Mouse (Mus musculus): Measurements from ENCODE around the gene Cenps. TPM values are rescaled to one million over a fixed set of nuclear protein-coding genes. Genes with fewer than 3 reads are reported as not detected.
"Not testable (repeated sequence)": the region's sequence is repeated elsewhere in the genome, so short reads cannot be mapped to it uniquely, and the experiment has no call there.

Cenps gene
- polyA plus RNA-seq, 1 experiment from 2014 or later = 72.8 TPM

- H3K36me3 ChIP-seq; DNase-seq (ENCODE audit: low spot score); H3K27ac ChIP-seq (replicated peaks); H3K27me3 ChIP-seq (ENCODE audit: low read depth, poor library complexity, severe bottlenecking); H3K4me3 ChIP-seq; H3K9me3 ChIP-seq (replicated peaks): not testable (repeated sequence)
- WGBS = 73% methylated on average over 7 of the region's 8 CpGs
- H3K4me1 ChIP-seq = peaks cover 24% of the 10 kb centered on the region
Observed at GRCm38 (mm10) chr4:149169926-149170325, 32.5 kb upstream of the Cenps start.

- peaks cover 29% of the 10 kb centered on the region for H3K4me1 ChIP-seq
- peak overlapping the region; percentile 80; the same call in 1 of the 2 replicates for H3K4me3 ChIP-seq
- H3K9me3 ChIP-seq (replicated peaks) = no peaks in the 10 kb centered on the region
- no peak overlapping the region for H3K27ac ChIP-seq (replicated peaks)
- 79% methylated on average over 2 of the region's 2 CpGs for WGBS
- peaks cover 22% of the 10 kb centered on the region for H3K36me3 ChIP-seq
- DNase-seq (ENCODE audit: low spot score) = no peak
- no peaks in the 10 kb centered on the region for H3K27me3 ChIP-seq (ENCODE audit: low read depth, poor library complexity, severe bottlenecking)
Observed at GRCm38 (mm10) chr4:149168016-149168415, 30.6 kb upstream of the Cenps start.

GRCm38 (mm10) chr4:149166957-149167611, 29.7 kb upstream of the Cenps start:
- H3K27me3 ChIP-seq (ENCODE audit: low read depth, poor library complexity, severe bottlenecking) = no peaks in the 10 kb centered on the region
- under 1% methylated on average over 27 of the region's 27 CpGs for WGBS
- no peak for DNase-seq (ENCODE audit: low spot score)
- peak overlapping the region; percentile 80 for H3K4me3 ChIP-seq
- H3K27ac ChIP-seq (replicated peaks) = peak overlapping the region; percentile 87
- H3K36me3 ChIP-seq = peaks cover 32% of the 10 kb centered on the region
- H3K4me1 ChIP-seq = peaks cover 29% of the 10 kb centered on the region
- no peaks in the 10 kb centered on the region for H3K9me3 ChIP-seq (replicated peaks)

- H3K4me3 ChIP-seq = peak within 1 kb of the TSS; percentile 80
- WGBS = under 1% methylated on average over 59 of the region's 59 CpGs
- no peaks in the 10 kb centered on the region for H3K27me3 ChIP-seq (ENCODE audit: low read depth, poor library complexity, severe bottlenecking)
- H3K4me1 ChIP-seq = peaks cover 29% of the 10 kb centered on the region
- H3K9me3 ChIP-seq (replicated peaks) = no peaks in the 10 kb centered on the region
- peak; percentile 97 for DNase-seq (ENCODE audit: low spot score)
- H3K36me3 ChIP-seq = peaks cover 39% of the 10 kb centered on the region
- peak within 1 kb of the TSS; percentile 87 for H3K27ac ChIP-seq (replicated peaks)
Observed at GRCm38 (mm10) chr4:149166215-149166946, 29.0 kb upstream of the Cenps start, which contains the start of gene Pgd. Pgd (minus strand) TSS chr4:149166771.

- no peak for DNase-seq (ENCODE audit: low spot score)
- Histone ChIP-seq H3K27ac (replicated peaks) (no peak overlapping the region), H3K27me3 (ENCODE audit: low read depth, poor library complexity, severe bottlenecking) (no peaks in the 10 kb centered on the region), H3K4me3 (no peak overlapping the region), H3K36me3 (peaks cover 61% of the 10 kb centered on the region), H3K9me3 (replicated peaks) (no peaks in the 10 kb centered on the region), H3K4me1 (peaks cover 23% of the 10 kb centered on the region)
- 73% methylated on average over 5 of the region's 5 CpGs for WGBS
Observed at GRCm38 (mm10) chr4:149164150-149164549, 26.7 kb upstream of the Cenps start.

GRCm38 (mm10) chr4:149163196-149163595, 25.8 kb upstream of the Cenps start:
- Histone ChIP-seq H3K4me1 (peaks cover 23% of the 10 kb centered on the region), H3K36me3 (peaks cover 70% of the 10 kb centered on the region), H3K4me3 (no peak overlapping the region), H3K27me3 (ENCODE audit: low read depth, poor library complexity, severe bottlenecking) (no peaks in the 10 kb centered on the region), H3K9me3 (replicated peaks) (no peaks in the 10 kb centered on the region), H3K27ac (replicated peaks) (no peak overlapping the region)
- DNase-seq (ENCODE audit: low spot score) = no peak
- 78% methylated on average over 1 of the region's 1 CpGs for WGBS

GRCm38 (mm10) chr4:149161166-149161565, 23.7 kb upstream of the Cenps start:
- WGBS = 95% methylated on average over 6 of the region's 6 CpGs
- H3K4me3 ChIP-seq = no peak overlapping the region
- H3K27ac ChIP-seq (replicated peaks) = no peak overlapping the region
- H3K9me3 ChIP-seq (replicated peaks) = no peaks in the 10 kb centered on the region
- peaks cover 91% of the 10 kb centered on the region for H3K36me3 ChIP-seq
- peaks cover 18% of the 10 kb centered on the region for H3K4me1 ChIP-seq
- no peaks in the 10 kb centered on the region for H3K27me3 ChIP-seq (ENCODE audit: low read depth, poor library complexity, severe bottlenecking)
- no peak for DNase-seq (ENCODE audit: low spot score)

- H3K27me3 ChIP-seq (ENCODE audit: low read depth, poor library complexity, severe bottlenecking) = no peaks in the 10 kb centered on the region
- no peak for DNase-seq (ENCODE audit: low spot score)
- 90% methylated on average over 13 of the region's 13 CpGs for WGBS
- 0 out of 2 replicates have a peak, but pooled peaks cover 5% of the 10 kb centered on the region for H3K4me1 ChIP-seq
- no peak overlapping the region for H3K27ac ChIP-seq (replicated peaks)
- H3K36me3 ChIP-seq = peaks cover 98% of the 10 kb centered on the region
- no peaks in the 10 kb centered on the region for H3K9me3 ChIP-seq (replicated peaks)
- H3K4me3 ChIP-seq = no peak overlapping the region
Observed at GRCm38 (mm10) chr4:149159891-149160290, 22.5 kb upstream of the Cenps start.

GRCm38 (mm10) chr4:149159203-149159602, 21.8 kb upstream of the Cenps start:
- no peaks in the 10 kb centered on the region for H3K27me3 ChIP-seq (ENCODE audit: low read depth, poor library complexity, severe bottlenecking)
- no peak overlapping the region for H3K27ac ChIP-seq (replicated peaks)
- 87% methylated on average over 2 of the region's 2 CpGs for WGBS
- no peak overlapping the region for H3K4me3 ChIP-seq
- H3K36me3 ChIP-seq = peaks cover 100% of the 10 kb centered on the region
- no peak for DNase-seq (ENCODE audit: low spot score)
- H3K4me1 ChIP-seq = 0 out of 2 replicates have a peak, but pooled peaks cover 3% of the 10 kb centered on the region
- no peaks in the 10 kb centered on the region for H3K9me3 ChIP-seq (replicated peaks)

- Histone ChIP-seq H3K4me3 (no peak overlapping the region), H3K9me3 (replicated peaks) (no peaks in the 10 kb centered on the region), H3K36me3 (peaks cover 100% of the 10 kb centered on the region), H3K27me3 (ENCODE audit: low read depth, poor library complexity, severe bottlenecking) (no peaks in the 10 kb centered on the region), H3K27ac (replicated peaks) (no peak overlapping the region), H3K4me1 (no peaks in the 10 kb centered on the region)
- DNase-seq (ENCODE audit: low spot score) = no peak
- WGBS = 95% methylated on average over 8 of the region's 8 CpGs
Observed at GRCm38 (mm10) chr4:149157415-149157973, 20.1 kb upstream of the Cenps start.

- no peak for DNase-seq (ENCODE audit: low spot score)
- Histone ChIP-seq H3K27me3 (ENCODE audit: low read depth, poor library complexity, severe bottlenecking) (no peaks in the 10 kb centered on the region), H3K27ac (replicated peaks) (no peak overlapping the region), H3K36me3 (peaks cover 100% of the 10 kb centered on the region), H3K4me3 (no peak overlapping the region), H3K4me1 (no peaks in the 10 kb centered on the region), H3K9me3 (replicated peaks) (no peaks in the 10 kb centered on the region)
- 95% methylated on average over 6 of the region's 6 CpGs for WGBS
Observed at GRCm38 (mm10) chr4:149155711-149156110, 18.3 kb upstream of the Cenps start.

- Histone ChIP-seq H3K27ac (replicated peaks) (no peak overlapping the region), H3K36me3 (peaks cover 100% of the 10 kb centered on the region), H3K4me3 (no peak overlapping the region), H3K9me3 (replicated peaks) (no peaks in the 10 kb centered on the region), H3K27me3 (ENCODE audit: low read depth, poor library complexity, severe bottlenecking) (no peaks in the 10 kb centered on the region), H3K4me1 (peaks cover 3% of the 10 kb centered on the region; the same call in 1 of the 2 replicates)
- no peak for DNase-seq (ENCODE audit: low spot score)
- 96% methylated on average over 7 of the region's 7 CpGs for WGBS
Observed at GRCm38 (mm10) chr4:149154859-149155258, 17.4 kb upstream of the Cenps start.

- Histone ChIP-seq H3K36me3 (peaks cover 68% of the 10 kb centered on the region), H3K27ac (replicated peaks) (no peak overlapping the region), H3K9me3 (replicated peaks) (no peaks in the 10 kb centered on the region), H3K27me3 (ENCODE audit: low read depth, poor library complexity, severe bottlenecking) (no peaks in the 10 kb centered on the region), H3K4me3 (no peak overlapping the region), H3K4me1 (peaks cover 13% of the 10 kb centered on the region)
- WGBS = 90% methylated on average over 11 of the region's 11 CpGs
- no peak for DNase-seq (ENCODE audit: low spot score)
Observed at GRCm38 (mm10) chr4:149150721-149151120, 13.3 kb upstream of the Cenps start.

Data from midbrain, embryonic 10.5 days (tissue).